In the genomic region with DNA sequence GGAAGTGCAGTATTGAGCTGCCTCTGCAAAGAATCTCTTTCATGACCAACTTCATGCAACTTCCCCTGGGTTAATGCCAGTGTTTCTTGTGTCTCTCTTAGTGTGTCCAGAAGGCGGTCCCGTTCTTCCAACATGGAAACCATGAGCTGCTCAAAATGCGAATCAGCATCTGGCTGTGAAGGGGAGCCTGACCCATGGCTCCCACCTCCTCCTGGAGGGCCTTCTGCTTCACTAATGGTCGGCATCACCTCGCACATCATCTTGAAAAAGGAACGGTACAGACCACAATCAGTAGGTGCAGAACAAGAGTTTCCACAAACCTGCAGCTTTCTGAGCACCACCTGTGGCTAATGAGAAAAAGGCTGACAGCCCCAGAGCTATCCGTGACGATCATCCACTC, we compare ENCODE assay signal across 9 mouse cellular contexts. TPM values are rescaled to one million over a fixed set of nuclear protein-coding genes. Genes with fewer than 3 reads are reported as not detected.
DNase-seq lines count a peak whose midpoint lies in the region; ATAC-seq and TF ChIP-seq lines count a peak whose summit lies in the region.
"Had no signal": no experiment of that assay in that cellular context is flagged by ENCODE, and none has a peak within 500 bp of the region (broad histone marks: within the 10 kb centered on the region; RNA-seq: fewer than 3 reads in every experiment).

No protein-coding gene starts in this region.

- H3K4me3 ChIP-seq in E14TG2a.4 (replicated peaks; ENCODE audit: low read length), result peak overlapping the region; percentile 90
- H3K4me3 ChIP-seq in forebrain, embryonic 16.5 days (replicated peaks; ENCODE audit: low read length), result no peak overlapping the region
- peak overlapping the region; percentile 84 to 96 for H3K4me3 ChIP-seq in liver, embryonic 14.5 days (ENCODE audit: insufficient read depth in 1 of 2, low read depth in 2 of 2, low read length in 2 of 2)

- no peak overlapping the region; the same call in 1 of the 2 replicates for H3K9ac ChIP-seq in forebrain, embryonic 16.5 days (replicated peaks; ENCODE audit: low read depth, low read length)
- peak overlapping the region; percentile 94; the same call in 1 of the 2 replicates for H3K9ac ChIP-seq in liver, embryonic 14.5 days (replicated peaks)

- peaks cover 42% of the 10 kb centered on the region for H3K36me3 ChIP-seq in E14TG2a.4 (ENCODE audit: insufficient read depth, low read length)
- peaks cover 8% of the 10 kb centered on the region for H3K36me3 ChIP-seq in forebrain, embryonic 16.5 days (ENCODE audit: control insufficient read depth, insufficient read depth)
- peaks cover 16% of the 10 kb centered on the region for H3K36me3 ChIP-seq in liver, embryonic 14.5 days (replicated peaks; ENCODE audit: control insufficient read depth, insufficient read depth, low read depth)

- H3K4me2 ChIP-seq in forebrain, embryonic 16.5 days (ENCODE audit: low read length), result peak overlapping the region; percentile 78
- H3K4me2 ChIP-seq in liver, embryonic 14.5 days (ENCODE audit: low read depth), result peak overlapping the region; percentile 89

- peaks cover 23% of the 10 kb centered on the region for H3K27me3 ChIP-seq in E14TG2a.4 (ENCODE audit: insufficient read depth, low read length)
- peaks cover 4% of the 10 kb centered on the region; the same call in 1 of the 2 replicates for H3K27me3 ChIP-seq in forebrain, embryonic 16.5 days (replicated peaks; ENCODE audit: control insufficient read depth, insufficient read depth, low read length)
- H3K27me3 ChIP-seq in liver, embryonic 14.5 days (ENCODE audit: control insufficient read depth, insufficient read depth, low read length), result no peaks in the 10 kb centered on the region

- DNase-seq in heart, adult 11 months, result peak; percentile 63
- DNase-seq in heart, adult 9 months (ENCODE audit: low spot score in 2 of 2), result no peak
- DNase-seq in liver, embryonic 14.5 days (ENCODE audit: low read depth in 3 of 3, low spot score in 3 of 3), result no peak
- no peak for DNase-seq in right cerebral cortex, postnatal 36 days (ENCODE audit: low spot score in 2 of 2)
- DNase-seq in frontal cortex, postnatal 14 days (ENCODE audit: low spot score in 2 of 2), result no peak
- no peak for DNase-seq in kidney, postnatal 4 days
- DNase-seq: lung, adult 2 months had no signal

- 89% methylated on average over 8 of the region's 8 CpGs for WGBS in forebrain, embryonic 16.5 days
- WGBS in liver, embryonic 14.5 days (ENCODE audit: insufficient replicate concordance), result 80% methylated on average over 8 of the region's 8 CpGs

- no peak for ATAC-seq in forebrain, embryonic 16.5 days
- no peak for ATAC-seq in liver, embryonic 14.5 days (ENCODE audit: insufficient read depth)

- H3K9me3 ChIP-seq in E14TG2a.4 (ENCODE audit: low read length), result no peaks in the 10 kb centered on the region
- H3K9me3 ChIP-seq in forebrain, embryonic 16.5 days (ENCODE audit: control insufficient read depth, low read length), result no peaks in the 10 kb centered on the region
- no peaks in the 10 kb centered on the region for H3K9me3 ChIP-seq in liver, embryonic 14.5 days (ENCODE audit: control insufficient read depth, low read length)

- peaks cover 17% of the 10 kb centered on the region for H3K4me1 ChIP-seq in E14TG2a.4 (replicated peaks; ENCODE audit: low read depth, low read length)
- peaks cover 33% of the 10 kb centered on the region for H3K4me1 ChIP-seq in forebrain, embryonic 16.5 days (replicated peaks; ENCODE audit: control insufficient read depth, insufficient read depth, low read length)
- H3K4me1 ChIP-seq in liver, embryonic 14.5 days (replicated peaks; ENCODE audit: control insufficient read depth in 2 of 2, insufficient read depth in 2 of 2, low read length in 1 of 2), result peaks cover 21 to 26% of the 10 kb centered on the region in 2 experiments

- TF ChIP-seq EP300 in liver, embryonic 14.5 days (IDR thresholded peaks at IDR 0.05; ENCODE audit: low read depth), result no peak

- H3K27ac ChIP-seq in forebrain, embryonic 16.5 days (ENCODE audit: low read length), result no peak overlapping the region
- H3K27ac ChIP-seq in liver, embryonic 14.5 days, result no peak overlapping the region

- TF ChIP-seq CTCF in E14TG2a.4 (conservative IDR thresholded peaks at IDR 0.05; ENCODE audit: low read length), result no peak
- TF ChIP-seq CTCF in liver, embryonic 14.5 days (IDR thresholded peaks at IDR 0.05; ENCODE audit: low read depth), result no peak

RNA-seq across cellular contexts. Expression of gene Ppfia1, which starts 1.3 kb away (rescaled TPM):
- 30.4 and 34.6 TPM in 2 replicates for polyA plus RNA-seq in forebrain, embryonic 16.5 days (2015; fragmentation: Nextera tagmentation; extraction: Ambion mirVana)
- 12.6 and 15.4 TPM in 2 replicates for polyA plus RNA-seq in liver, embryonic 14.5 days (2012; rRNA removed)
- 13.7 and 15.1 TPM in 2 replicates for polyA plus RNA-seq in liver, embryonic 14.5 days (2014; fragmentation: Nextera tagmentation; extraction: Ambion mirVana)

RNA-seq across cellular contexts. Expression of gene Fadd, which starts 30.0 kb away (rescaled TPM):
- polyA plus RNA-seq in forebrain, embryonic 16.5 days (2015; fragmentation: Nextera tagmentation; extraction: Ambion mirVana), result 5.2 and 5.8 TPM in 2 replicates
- polyA plus RNA-seq in liver, embryonic 14.5 days (2012; rRNA removed), result 3.6 and 4.1 TPM in 2 replicates
- 4.4 and 5.0 TPM in 2 replicates for polyA plus RNA-seq in liver, embryonic 14.5 days (2014; fragmentation: Nextera tagmentation; extraction: Ambion mirVana)
